Mouse (Mus musculus) lung, embryonic 15.5 days (tissue): Measurements from ENCODE around the gene Kcmf1. TPM values are rescaled to one million over a fixed set of nuclear protein-coding genes. Genes with fewer than 3 reads are reported as not detected.

Experiments used
- ATAC-seq: fragments of 200-750 bp; cut with Nextera tagmentation; 2 replicates; pipeline ENCODE4 v1.8.0; 2017; ENCODE audit warnings: moderate number of reproducible peaks, borderline replicate concordance; ENCODE audit not compliant: low FRiP score, low TSS enrichment; ENCODE audit errors: extremely low read depth
- H3K27ac ChIP-seq: fragments of 300-500 bp; sonication (generic); 2 replicates; pipeline ENCODE4 v1.5.1; 2015; ENCODE audit warnings: moderate library complexity, mild to moderate bottlenecking, inconsistent platforms
- H3K27me3 ChIP-seq: fragments of 300-500 bp; sonication (generic); 2 replicates; pipeline ENCODE4 v1.6.1; 2015; ENCODE audit warnings: inconsistent platforms
- H3K36me3 ChIP-seq: fragments of 300-500 bp; sonication (generic); 2 replicates; pipeline ENCODE4 v1.6.1; 2015; ENCODE audit warnings: inconsistent platforms
- H3K4me1 ChIP-seq: fragments of 300-500 bp; sonication (generic); 2 replicates; pipeline ENCODE4 v1.6.1; 2015; ENCODE audit warnings: inconsistent platforms
- H3K4me2 ChIP-seq: fragments of 300-500 bp; sonication (generic); 2 replicates; pipeline ENCODE4 v1.6.1; 2015; ENCODE audit warnings: inconsistent platforms, mild to moderate bottlenecking, moderate library complexity
- H3K4me3 ChIP-seq: fragments of 300-500 bp; sonication (generic); 2 replicates; pipeline ENCODE4 v1.5.1; 2015; ENCODE audit warnings: mild to moderate bottlenecking, inconsistent platforms
- H3K9ac ChIP-seq: fragments of 300-500 bp; sonication (generic); 2 replicates; pipeline ENCODE4 v1.6.1; 2015; ENCODE audit warnings: inconsistent platforms
- H3K9me3 ChIP-seq: fragments of 300-500 bp; sonication (generic); 2 replicates; pipeline ENCODE4 v1.6.1; 2016; ENCODE audit warnings: inconsistent platforms
- WGBS: fragments of 180-500 bp; shearing (Covaris S2); methylation state at CpG from one replicate; pipeline ENCODE4 v1.1.7; 2015; 5-methylcytosine and 5-hydroxymethylcytosine counted together
- polyA plus RNA-seq: library from polyadenylated mRNA; unstranded; fragments of >200 nt; fragmentation: Nextera tagmentation; extraction: Ambion mirVana; gene quantifications from 2 replicates; pipeline ENCODE4 v1.2.1, GENCODE M21; 2015

Gene Kcmf1
- polyA plus RNA-seq, 1 experiment from 2014 or later = 45.9 TPM

DNA sequence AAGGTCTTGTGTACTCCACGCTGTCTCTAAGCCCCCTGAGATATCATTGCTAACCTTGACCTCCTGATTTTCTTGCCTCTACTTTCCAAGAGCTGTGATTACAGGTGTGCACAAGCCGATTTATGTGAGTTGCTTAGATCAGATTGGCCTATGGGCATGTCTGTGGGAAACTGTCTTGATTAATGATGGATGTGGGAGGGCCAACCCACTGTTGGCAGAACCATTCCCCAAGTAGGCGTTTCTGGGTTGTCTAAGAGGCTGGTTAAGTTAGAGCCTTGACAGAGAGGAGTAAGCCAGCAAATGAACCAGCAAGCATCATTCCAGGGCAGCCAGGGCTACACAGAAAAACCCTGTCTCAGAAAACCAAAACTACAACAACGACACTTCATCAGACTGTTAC lies 26.3 kb upstream of the Kcmf1 start:
- H3K36me3 ChIP-seq = no peaks in the 10 kb centered on the region
- no peak overlapping the region for H3K4me3 ChIP-seq
- WGBS = 70% methylated on average over 4 of the region's 4 CpGs
- H3K9me3 ChIP-seq = no peaks in the 10 kb centered on the region
- H3K27ac ChIP-seq = peak overlapping the region; percentile 81
- no peaks in the 10 kb centered on the region for H3K27me3 ChIP-seq
- no peak overlapping the region for H3K4me2 ChIP-seq
- no peak overlapping the region for H3K9ac ChIP-seq
- peaks cover 22% of the 10 kb centered on the region for H3K4me1 ChIP-seq
- no peak for ATAC-seq

- Histone ChIP-seq H3K4me3 (no peak overlapping the region), H3K4me2 (no peak overlapping the region), H3K9me3 (no peaks in the 10 kb centered on the region), H3K4me1 (peaks cover 22% of the 10 kb centered on the region), H3K9ac (no peak overlapping the region), H3K36me3 (no peaks in the 10 kb centered on the region), H3K27me3 (no peaks in the 10 kb centered on the region), H3K27ac (no peak overlapping the region)
- WGBS = 84% methylated on average over 8 of the region's 8 CpGs
- no peak for ATAC-seq
Measured at GRCm38 (mm10) chr6:72923381-72923780, 23.6 kb upstream of the Kcmf1 start.

- no peak for ATAC-seq
- WGBS = 91% methylated on average over 3 of the region's 3 CpGs
Measured at GRCm38 (mm10) chr6:72921081-72921480, 21.3 kb upstream of the Kcmf1 start.

DNA sequence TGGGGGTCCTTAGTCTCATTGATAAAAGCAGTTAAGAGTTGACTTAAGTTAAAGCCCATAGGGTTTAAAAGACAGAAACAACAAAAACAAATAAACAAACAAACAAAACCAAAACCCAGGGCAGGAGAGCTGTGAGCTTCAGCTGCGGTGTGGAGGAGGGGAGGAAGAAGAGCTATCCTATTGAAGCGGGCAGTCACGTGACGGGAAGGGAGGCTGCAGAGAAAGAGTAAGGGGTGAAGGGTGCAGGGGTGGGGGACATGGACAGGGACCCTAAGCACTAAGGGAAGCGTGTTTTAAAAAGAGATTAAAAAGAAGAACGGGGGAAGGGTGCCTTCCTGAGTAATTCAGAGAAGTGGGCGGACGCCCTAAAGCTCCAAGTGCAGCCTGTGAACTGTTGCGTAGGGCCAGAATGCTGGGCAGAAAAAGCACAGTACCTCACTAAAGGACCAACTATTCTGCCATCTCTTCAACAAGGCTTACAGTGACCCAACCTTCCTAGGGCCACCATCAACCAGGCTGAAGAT lies 18.8 kb upstream of the Kcmf1 start:
- ATAC-seq = no peak
- H3K27ac ChIP-seq = no peak overlapping the region

More at GRCm38 (mm10) chr6:72921081-72921480, 21.3 kb upstream of the Kcmf1 start:
- H3K9me3 ChIP-seq = no peaks in the 10 kb centered on the region
- H3K27me3 ChIP-seq = no peaks in the 10 kb centered on the region
- H3K4me1 ChIP-seq = peaks cover 2% of the 10 kb centered on the region
- no peak overlapping the region for H3K27ac ChIP-seq
- H3K9ac ChIP-seq = no peak overlapping the region
- H3K4me3 ChIP-seq = no peak overlapping the region
- no peak overlapping the region for H3K4me2 ChIP-seq
- H3K36me3 ChIP-seq = no peaks in the 10 kb centered on the region

DNA sequence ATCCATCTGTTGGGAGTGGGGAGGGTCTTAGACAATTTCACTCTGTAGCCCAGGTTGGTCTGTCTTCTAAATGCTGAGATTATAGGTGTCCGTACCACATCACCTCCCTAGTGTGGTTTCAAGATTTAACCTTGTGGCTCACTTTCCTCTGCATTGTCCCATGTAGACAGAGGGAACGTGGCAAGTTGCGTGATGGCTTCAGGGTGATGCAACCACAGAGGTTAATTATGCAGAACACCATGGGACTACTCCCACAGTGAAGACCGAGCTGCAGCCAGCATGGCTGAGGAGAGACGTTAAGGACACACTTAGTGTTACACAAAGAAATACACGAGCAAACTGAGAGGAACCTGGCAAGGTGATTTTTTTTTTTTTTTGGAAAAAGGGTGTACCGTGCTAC lies 16.6 kb upstream of the Kcmf1 start:
- no peak overlapping the region for H3K9ac ChIP-seq
- no peaks in the 10 kb centered on the region for H3K4me1 ChIP-seq
- H3K4me2 ChIP-seq = no peak overlapping the region
- no peaks in the 10 kb centered on the region for H3K9me3 ChIP-seq
- no peak for ATAC-seq
- no peak overlapping the region for H3K4me3 ChIP-seq
- 78% methylated on average over 7 of the region's 7 CpGs for WGBS
- H3K36me3 ChIP-seq = no peaks in the 10 kb centered on the region
- no peaks in the 10 kb centered on the region for H3K27me3 ChIP-seq
- no peak overlapping the region for H3K27ac ChIP-seq

More for the DNA sequence above, 18.8 kb upstream of the Kcmf1 start:
- 64% methylated on average over 9 of the region's 9 CpGs for WGBS
- H3K4me1 ChIP-seq = no peaks in the 10 kb centered on the region
- H3K36me3 ChIP-seq = no peaks in the 10 kb centered on the region
- no peak overlapping the region for H3K4me3 ChIP-seq
- no peaks in the 10 kb centered on the region for H3K27me3 ChIP-seq
- H3K9me3 ChIP-seq = no peaks in the 10 kb centered on the region
- H3K4me2 ChIP-seq = no peak overlapping the region
- H3K9ac ChIP-seq = no peak overlapping the region

GRCm38 (mm10) chr6:72914087-72914749 lies 14.4 kb upstream of the Kcmf1 start:
- Histone ChIP-seq H3K4me3 (no peak overlapping the region), H3K27me3 (no peaks in the 10 kb centered on the region), H3K9me3 (no peaks in the 10 kb centered on the region), H3K27ac (no peak overlapping the region), H3K4me2 (no peak overlapping the region), H3K36me3 (no peaks in the 10 kb centered on the region), H3K4me1 (no peaks in the 10 kb centered on the region), H3K9ac (no peak overlapping the region)
- WGBS = 78% methylated on average over 6 of the region's 6 CpGs
- ATAC-seq = no peak

- Histone ChIP-seq H3K4me1 (no peaks in the 10 kb centered on the region), H3K9me3 (no peaks in the 10 kb centered on the region), H3K27me3 (no peaks in the 10 kb centered on the region), H3K4me3 (no peak overlapping the region), H3K27ac (no peak overlapping the region), H3K4me2 (no peak overlapping the region), H3K36me3 (no peaks in the 10 kb centered on the region), H3K9ac (no peak overlapping the region)
- no peak for ATAC-seq
- WGBS = 63% methylated on average over 4 of the region's 4 CpGs
Measured at GRCm38 (mm10) chr6:72911261-72911660, 11.5 kb upstream of the Kcmf1 start.

DNA sequence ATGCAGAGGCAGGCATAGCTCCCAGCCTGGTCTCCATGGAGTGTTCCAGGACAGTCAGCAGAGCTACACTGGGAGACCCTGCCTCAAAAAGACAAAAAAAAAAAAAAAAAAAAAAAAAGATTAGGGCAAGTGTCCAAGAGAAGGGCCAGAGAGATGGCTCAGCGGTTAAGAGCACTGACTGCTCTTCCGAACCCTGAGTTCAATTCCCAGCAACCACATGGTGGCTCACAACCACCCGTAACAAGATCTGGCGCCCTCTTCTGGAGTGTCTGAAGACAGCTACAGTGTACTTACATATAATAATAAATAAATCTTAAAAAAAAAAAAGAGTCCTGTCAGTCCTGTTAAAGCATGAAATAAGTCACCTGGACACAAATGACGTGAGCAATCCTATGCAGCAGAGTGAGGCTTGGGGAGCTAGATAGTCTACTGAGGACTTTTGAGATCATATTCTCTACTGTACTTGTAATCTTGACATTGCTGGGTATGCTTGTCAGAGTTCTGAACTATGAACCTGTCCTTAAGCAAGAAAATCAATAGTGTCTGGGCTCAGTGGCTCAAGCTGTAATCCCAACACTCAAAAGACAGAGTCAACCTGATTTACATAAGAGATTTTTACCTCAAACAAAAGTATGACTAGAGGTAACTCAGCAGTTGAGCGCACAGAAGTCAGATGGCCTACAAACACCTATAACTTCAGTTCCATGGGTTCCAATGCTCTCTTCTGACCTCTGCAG lies 2.6 kb upstream of the Kcmf1 start:
- ATAC-seq = no peak
- Histone ChIP-seq H3K9me3 (no peaks in the 10 kb centered on the region), H3K4me2 (no peak overlapping the region), H3K9ac (no peak overlapping the region), H3K4me3 (no peak overlapping the region), H3K36me3 (no peaks in the 10 kb centered on the region), H3K27ac (no peak overlapping the region), H3K4me1 (peaks cover 21% of the 10 kb centered on the region), H3K27me3 (no peaks in the 10 kb centered on the region)
- WGBS = 79% methylated on average over 6 of the region's 6 CpGs

DNA sequence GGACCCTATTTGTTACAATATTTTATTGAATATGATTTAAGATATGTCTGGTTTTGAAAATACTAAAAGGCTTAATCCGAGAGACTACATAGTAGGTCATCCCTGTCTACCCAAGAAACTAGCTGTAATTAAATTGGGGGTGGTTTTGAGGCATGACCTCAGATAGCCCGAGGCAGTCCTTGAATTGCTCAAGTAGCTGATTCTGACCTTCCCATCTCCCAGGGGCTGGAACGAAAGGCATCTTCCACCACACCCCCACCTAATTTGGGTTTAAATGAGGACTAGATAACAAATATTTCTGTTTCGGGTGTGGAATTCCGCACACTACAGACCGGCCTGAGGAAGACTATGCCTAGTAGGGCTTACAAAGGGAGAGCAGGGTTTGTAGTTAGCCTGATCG lies 1.2 kb upstream of the Kcmf1 start:
- peak overlapping the region; percentile 99; the same call in 1 of the 2 replicates for H3K9ac ChIP-seq
- peak overlapping the region; percentile 99 for H3K27ac ChIP-seq
- H3K4me2 ChIP-seq = peak overlapping the region; percentile 84
- no peak for ATAC-seq
- H3K36me3 ChIP-seq = no peaks in the 10 kb centered on the region
- peak overlapping the region; percentile 94 for H3K4me3 ChIP-seq
- H3K4me1 ChIP-seq = peaks cover 34% of the 10 kb centered on the region
- no peaks in the 10 kb centered on the region for H3K9me3 ChIP-seq
- H3K27me3 ChIP-seq = no peaks in the 10 kb centered on the region
- WGBS = 50% methylated on average over 7 of the region's 7 CpGs

GRCm38 (mm10) chr6:72899201-72899780 lies 488 bp downstream of the Kcmf1 start:
- WGBS = 1% methylated on average over 44 of the region's 85 CpGs
- Histone ChIP-seq H3K4me3 (peak overlapping the region; percentile 94), H3K27ac (peak overlapping the region; percentile 99), H3K9me3 (no peaks in the 10 kb centered on the region), H3K36me3 (0 out of 2 replicates have a peak, but pooled peaks cover 2% of the 10 kb centered on the region), H3K9ac (peak overlapping the region; percentile 99), H3K4me2 (peak overlapping the region; percentile 84), H3K27me3 (no peaks in the 10 kb centered on the region), H3K4me1 (peaks cover 46% of the 10 kb centered on the region)
- peak; percentile 75 for ATAC-seq

DNA sequence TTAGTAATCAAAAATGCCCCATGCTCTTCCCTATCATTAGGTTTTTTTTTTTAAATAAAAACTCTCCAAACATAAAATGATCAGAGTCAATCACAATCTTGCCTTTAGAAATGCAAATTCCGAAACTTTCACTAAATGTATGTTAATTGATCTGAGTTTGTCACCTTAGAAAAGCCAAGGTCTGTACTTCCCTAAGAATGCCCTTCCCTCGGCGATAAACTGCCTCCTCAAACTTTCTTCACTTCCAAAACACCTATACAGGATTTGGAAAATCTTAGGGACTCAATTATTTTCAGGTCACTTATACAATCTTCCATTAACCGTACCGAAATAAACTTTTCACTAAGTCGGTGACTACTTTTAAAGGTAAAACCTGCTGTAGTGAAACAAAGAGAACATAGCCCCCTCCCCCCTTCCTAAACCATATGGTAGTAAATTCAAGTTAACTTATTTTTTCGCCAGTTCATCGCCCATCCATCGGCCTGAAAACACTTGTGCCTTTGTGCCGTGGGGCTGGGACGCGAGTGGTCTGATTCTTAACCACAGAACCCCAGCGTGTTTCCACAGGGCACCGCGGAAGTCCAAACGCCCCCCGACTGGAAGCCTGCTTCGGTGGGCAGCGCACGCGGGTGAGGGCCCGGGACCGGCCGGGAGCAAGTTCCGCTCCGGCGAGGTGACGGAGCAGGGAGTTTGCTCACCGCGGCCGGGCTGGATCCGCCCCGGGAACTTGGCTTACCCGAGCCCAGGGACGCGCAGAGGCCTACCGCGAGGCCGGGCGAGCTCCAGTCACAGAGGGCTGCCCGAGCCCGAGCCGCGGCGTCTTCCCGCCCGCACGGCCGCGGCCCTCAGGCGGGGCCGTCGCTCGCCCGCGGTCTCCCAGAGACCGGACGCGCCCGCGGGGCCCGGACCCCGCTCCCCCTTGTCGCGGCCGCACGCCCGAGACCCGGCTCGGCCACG lies 1.3 kb downstream of the Kcmf1 start:
- ATAC-seq = peak; percentile 33
- H3K27me3 ChIP-seq = no peaks in the 10 kb centered on the region
- peaks cover 49% of the 10 kb centered on the region for H3K4me1 ChIP-seq
- H3K9me3 ChIP-seq = no peaks in the 10 kb centered on the region
- H3K27ac ChIP-seq = peak overlapping the region; percentile 99
- peak overlapping the region; percentile 94 for H3K4me3 ChIP-seq
- peak overlapping the region; percentile 84 for H3K4me2 ChIP-seq
- H3K36me3 ChIP-seq = 0 out of 2 replicates have a peak, but pooled peaks cover 4% of the 10 kb centered on the region
- under 1% methylated on average over 49 of the region's 71 CpGs for WGBS
- H3K9ac ChIP-seq = peak overlapping the region; percentile 99
